Mouse (Mus musculus) frontal cortex, postnatal 10 days (tissue): ENCODE results near the gene Psg28.
"Not testable (repeated sequence)": the region's sequence is repeated elsewhere in the genome, so short reads cannot be mapped to it uniquely, and the experiment has no call there.

Experiments used
- DNase-seq, 2 experiments: peaks; one replicate each; pipeline ENCODE4 v3.0.0; 2022; ENCODE audit warnings: low spot score in 2 of 2, mixed read lengths in 1 of 2

Psg28 gene

DNA sequence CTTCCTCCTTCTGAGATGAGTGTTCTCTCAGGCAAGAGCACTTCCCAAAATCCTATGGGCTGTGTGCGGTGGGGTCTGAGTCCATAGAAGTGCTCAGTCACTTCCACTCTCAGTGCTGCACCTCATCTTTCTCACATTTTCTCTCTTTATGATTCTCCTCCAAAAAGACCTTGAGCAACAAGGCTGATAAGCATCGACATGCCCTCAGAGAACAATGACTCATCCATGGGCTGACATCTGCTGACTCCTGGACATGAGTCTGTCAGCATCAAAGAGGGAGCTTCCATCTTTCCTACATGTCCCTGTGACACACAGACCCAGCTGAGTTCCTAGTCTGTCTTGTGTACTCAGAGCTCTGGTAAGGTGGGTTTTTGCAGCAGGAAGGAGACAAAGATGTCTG, at the start of gene Psg28:
Gene Psg28, minus strand, starts transcription at position 101 of the 400 bp plus-strand sequence.
- DNase-seq, result not testable (repeated sequence)

- no peak for DNase-seq
Measured at GRCm38 (mm10) chr7:18403407-18403806, 28.4 kb downstream of the Psg28 start.

DNA sequence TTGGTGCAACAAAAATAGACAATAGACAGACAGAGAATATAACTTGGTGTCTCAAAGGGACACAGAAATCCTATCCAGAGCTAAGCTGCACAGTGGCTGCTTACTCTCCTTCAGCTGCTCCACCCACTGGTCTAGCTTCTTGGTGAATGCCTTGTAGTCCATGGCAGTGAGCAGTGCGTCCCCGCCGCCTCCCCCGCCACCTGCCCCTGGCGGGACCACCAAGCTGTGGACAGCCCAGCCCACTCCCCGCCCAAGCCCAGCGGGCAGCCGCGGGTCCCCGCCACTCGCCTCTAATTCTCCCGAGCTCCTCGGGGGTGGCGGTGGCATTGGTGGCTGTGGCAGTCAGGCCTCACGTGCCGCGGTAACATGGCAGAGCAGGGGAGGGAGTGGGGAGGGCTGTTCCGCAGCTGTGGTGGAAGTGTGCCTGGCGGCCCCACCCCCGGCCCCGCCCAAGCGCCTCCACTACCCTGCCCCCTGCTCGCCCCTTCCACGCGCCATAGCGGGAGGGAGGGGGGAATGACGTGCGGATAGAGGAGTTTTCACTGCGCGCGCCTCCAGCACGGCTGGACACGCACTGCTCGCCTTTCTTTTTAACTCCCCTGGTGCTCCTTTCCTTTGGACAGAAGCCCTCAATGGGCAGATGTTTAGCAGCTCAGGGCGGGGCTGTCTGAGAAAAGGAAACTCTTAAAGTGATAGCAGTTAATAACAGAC, 29.2 kb downstream of the Psg28 start:
- DNase-seq, result peak in 1 of 2 experiments; percentile 9

DNA sequence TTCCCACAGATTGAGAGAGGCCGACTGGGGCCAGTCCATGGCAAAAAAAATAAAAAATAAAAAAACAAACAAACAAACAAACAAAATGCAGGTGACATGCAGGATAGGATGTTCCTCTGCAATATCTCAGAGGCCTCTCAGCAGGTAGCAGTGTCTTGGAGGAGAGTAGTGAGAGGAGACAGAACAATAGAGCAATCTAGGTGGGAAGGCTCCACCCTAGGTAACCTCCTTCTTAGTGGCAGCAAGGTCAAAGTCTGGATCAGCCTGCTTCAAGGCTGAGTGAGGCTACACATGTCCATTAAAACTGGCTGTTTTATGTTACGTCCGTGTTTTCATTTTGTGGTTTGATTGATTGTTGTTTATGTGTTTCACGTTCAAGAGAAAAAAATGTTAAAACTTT, 40.4 kb downstream of the Psg28 start:
- not testable (repeated sequence) for DNase-seq

GRCm38 (mm10) chr7:18378295-18378694, 53.5 kb downstream of the Psg28 start:
- no peak for DNase-seq
